Mouse (Mus musculus): ENCODE data around the gene Nup188.

The Nup188 gene

DNA sequence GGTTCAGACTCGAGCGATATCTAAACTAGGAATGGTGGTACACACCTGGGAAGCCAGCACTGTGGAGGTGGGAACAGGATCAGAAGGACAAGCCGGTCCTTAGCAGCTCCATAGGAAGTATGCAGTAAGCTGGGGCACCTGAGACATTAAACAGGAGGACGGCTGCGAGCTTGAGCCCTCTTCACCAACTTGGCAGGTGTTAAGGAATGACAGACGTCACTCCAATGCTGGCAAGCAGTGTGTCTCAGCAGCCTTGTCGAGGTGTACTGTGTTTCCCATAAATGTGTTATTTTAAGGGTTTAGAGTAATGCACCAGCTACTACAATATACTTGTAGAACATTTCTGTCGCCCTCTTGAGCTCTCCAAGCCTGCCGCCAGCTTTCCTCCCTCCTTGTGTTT lies 100.7 kb downstream of the Nup188 start:
- DNase-seq (ENCODE audit: low read depth, low spot score) = no peak

- no peak for DNase-seq (ENCODE audit: low read depth, low spot score)
Observed at GRCm38 (mm10) chr2:30389000-30389399, 102.8 kb downstream of the Nup188 start.

- peak; percentile 98 for DNase-seq (ENCODE audit: low read depth, low spot score)
Observed at GRCm38 (mm10) chr2:30392114-30392576, 105.9 kb downstream of the Nup188 start, which contains the start of gene Dolpp1. TSS of gene Dolpp1 (plus strand) at chr2:30392254.

DNA sequence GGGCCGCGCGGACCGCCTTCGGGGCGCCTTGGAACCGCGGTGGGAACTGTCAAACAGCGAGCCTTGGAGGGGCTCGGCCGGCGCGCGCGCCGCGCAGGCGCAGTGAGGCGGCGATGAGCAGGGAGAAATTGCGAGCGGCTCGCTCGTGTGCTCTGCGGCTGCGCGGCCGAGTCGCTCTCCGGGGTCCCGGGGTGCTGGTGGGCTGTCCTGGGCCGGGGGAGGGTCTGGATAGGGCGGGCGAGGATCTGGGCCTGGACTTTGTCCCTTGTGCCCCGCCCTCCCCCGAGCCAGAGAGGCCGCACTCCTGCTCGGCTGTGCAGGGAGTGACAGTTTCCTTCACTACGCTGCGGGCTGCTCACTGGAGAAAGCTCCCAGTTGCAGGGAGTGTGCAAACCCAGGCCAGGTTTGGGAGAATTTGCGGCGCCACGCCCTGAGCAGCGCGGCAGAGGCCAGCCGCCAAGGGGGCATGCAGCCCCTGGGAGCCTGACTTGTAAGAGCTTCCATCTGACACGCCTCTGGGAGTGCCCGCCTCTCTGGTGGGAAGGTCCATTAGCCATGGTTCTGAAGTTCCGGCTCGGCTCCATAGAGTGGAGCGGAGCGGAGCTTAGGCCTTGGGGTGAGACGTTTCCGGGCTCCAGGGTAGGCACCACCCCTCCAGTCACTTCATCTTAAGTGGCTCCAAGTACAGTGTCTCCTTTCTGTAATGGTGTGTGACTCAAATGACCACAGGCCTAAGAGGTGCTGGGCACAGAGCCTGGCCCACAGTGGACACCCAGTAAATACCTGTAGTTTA lies 106.6 kb downstream of the Nup188 start:
- DNase-seq (ENCODE audit: low read depth, low spot score) = peak; percentile 87

GRCm38 (mm10) chr2:30393370-30393656 lies 107.1 kb downstream of the Nup188 start:
- DNase-seq (ENCODE audit: low read depth, low spot score) = no peak

All from 3T3-L1 (cell line).